Mouse (Mus musculus): ENCODE measurements at regions not wholly inside any gene's neighbourhood (a gene's known extent, or its start where the extent isn't known, plus 50 kb on each side); places are given as distances from the start of the nearest gene placed in this dataset.
"Not testable (repeated sequence)": the region's sequence is repeated elsewhere in the genome, so short reads cannot be mapped to it uniquely, and the experiment has no call there.

GRCm38 (mm10) chr17:4024384-4024783 lies 328.3 kb upstream of the Nox3 start:
- DNase-seq: no peak

GRCm38 (mm10) chr17:4029202-4029601 lies 333.1 kb upstream of the Nox3 start:
- no peak for DNase-seq

GRCm38 (mm10) chr17:4034816-4035360 lies 338.8 kb upstream of the Nox3 start:
- no peak for DNase-seq

GRCm38 (mm10) chr17:4040104-4040664 lies 344.1 kb upstream of the Nox3 start:
- no peak for DNase-seq

GRCm38 (mm10) chr17:4060186-4060585 lies 364.1 kb upstream of the Nox3 start:
- DNase-seq: not testable (repeated sequence)

GRCm38 (mm10) chr17:4073381-4073780 lies 377.3 kb upstream of the Nox3 start:
- DNase-seq: no peak

GRCm38 (mm10) chr17:4080564-4080963 lies 384.5 kb upstream of the Nox3 start:
- no peak for DNase-seq

GRCm38 (mm10) chr17:4094621-4095020 lies 398.6 kb upstream of the Nox3 start:
- no peak for DNase-seq

GRCm38 (mm10) chr17:4103321-4103720 lies 407.3 kb upstream of the Nox3 start:
- no peak for DNase-seq

GRCm38 (mm10) chr17:4109263-4109662 lies 413.2 kb upstream of the Nox3 start:
- DNase-seq: peak; percentile 1

- DNase-seq: no peak
These were observed 417.0 kb upstream of the Nox3 start for GRCm38 (mm10) chr17:4113021-4113420.

GRCm38 (mm10) chr17:4116476-4116875 lies 420.4 kb upstream of the Nox3 start:
- no peak for DNase-seq

- DNase-seq: no peak
These were observed 437.6 kb upstream of the Nox3 start for GRCm38 (mm10) chr17:4133678-4134077.

- no peak for DNase-seq
These were observed 467.4 kb upstream of the Nox3 start for GRCm38 (mm10) chr17:4163502-4163901.

GRCm38 (mm10) chr17:4173951-4174361 lies 477.9 kb upstream of the Nox3 start:
- no peak for DNase-seq

GRCm38 (mm10) chr17:4175006-4175405 lies 478.9 kb upstream of the Nox3 start:
- DNase-seq: no peak

- DNase-seq: no peak
These were observed 480.5 kb upstream of the Nox3 start for GRCm38 (mm10) chr17:4176524-4176923.

GRCm38 (mm10) chr17:4177485-4178150 lies 481.6 kb upstream of the Nox3 start:
- DNase-seq: no peak

- no peak for DNase-seq
These were observed 483.2 kb upstream of the Nox3 start for GRCm38 (mm10) chr17:4179271-4179670.

- DNase-seq: no peak
These were observed 486.0 kb upstream of the Nox3 start for GRCm38 (mm10) chr17:4182106-4182505.

GRCm38 (mm10) chr17:4186802-4187201 lies 490.7 kb upstream of the Nox3 start:
- no peak for DNase-seq

GRCm38 (mm10) chr17:4187606-4188005 lies 491.5 kb upstream of the Nox3 start:
- no peak for DNase-seq

- DNase-seq: no peak
These were observed 500.9 kb upstream of the Nox3 start for GRCm38 (mm10) chr17:4196793-4197448.

GRCm38 (mm10) chr17:4198001-4198400 lies 501.9 kb upstream of the Nox3 start:
- DNase-seq: no peak
